Mouse (Mus musculus) neutrophil, adult 83 days (primary cell): ENCODE measurements around the gene Ppp6r3. TPM values are rescaled to one million over a fixed set of nuclear protein-coding genes. Genes with fewer than 3 reads are reported as not detected.

ENCODE experiments used
- total RNA-seq, 2 experiments: library from RNA; stranded (reverse); gene quantifications; one replicate each; pipeline ENCODE4 v1.2.4; 2023

Ppp6r3 gene
- total RNA-seq: 100 to 1,000 TPM; 105 to 115 TPM

DNA sequence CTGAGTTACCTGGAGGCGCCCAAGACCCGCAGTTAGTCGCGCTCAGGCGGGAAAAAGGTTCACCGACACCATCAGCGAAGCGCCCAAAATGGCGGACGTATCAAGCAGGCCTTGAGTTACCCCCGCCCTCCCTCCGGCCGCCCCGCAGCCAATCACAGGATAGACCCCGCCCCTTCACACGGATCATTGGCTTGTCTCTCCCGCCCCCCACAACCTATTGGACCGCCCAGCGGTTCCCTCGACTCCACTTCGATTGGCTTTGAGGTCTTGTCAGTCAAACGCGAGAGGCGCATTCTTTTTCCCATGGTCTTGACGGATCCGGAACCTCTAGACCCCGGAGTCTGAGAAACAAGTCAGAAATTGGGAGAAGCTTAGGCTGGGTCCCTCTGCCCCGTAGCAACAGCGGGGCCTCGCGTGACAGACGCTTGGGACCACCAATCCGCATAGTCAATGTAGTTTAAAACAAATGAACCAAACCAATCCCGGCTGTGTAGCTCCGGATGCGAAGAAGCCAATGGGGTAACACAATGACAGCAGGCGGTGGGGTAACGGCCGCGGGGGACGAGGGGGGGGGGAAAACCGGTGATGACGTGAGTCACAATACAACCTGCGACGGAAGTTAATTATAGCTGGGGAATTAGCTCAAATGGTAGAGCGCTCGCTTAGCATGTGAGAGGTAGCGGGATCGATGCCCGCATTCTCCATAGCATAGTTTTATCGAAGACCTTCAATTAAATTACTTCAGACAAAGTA lies at the start of gene Ppp6r3:
TSS of gene Ppp6r3 (minus strand) at position 118 of the 753 bp plus-strand sequence.

DNA sequence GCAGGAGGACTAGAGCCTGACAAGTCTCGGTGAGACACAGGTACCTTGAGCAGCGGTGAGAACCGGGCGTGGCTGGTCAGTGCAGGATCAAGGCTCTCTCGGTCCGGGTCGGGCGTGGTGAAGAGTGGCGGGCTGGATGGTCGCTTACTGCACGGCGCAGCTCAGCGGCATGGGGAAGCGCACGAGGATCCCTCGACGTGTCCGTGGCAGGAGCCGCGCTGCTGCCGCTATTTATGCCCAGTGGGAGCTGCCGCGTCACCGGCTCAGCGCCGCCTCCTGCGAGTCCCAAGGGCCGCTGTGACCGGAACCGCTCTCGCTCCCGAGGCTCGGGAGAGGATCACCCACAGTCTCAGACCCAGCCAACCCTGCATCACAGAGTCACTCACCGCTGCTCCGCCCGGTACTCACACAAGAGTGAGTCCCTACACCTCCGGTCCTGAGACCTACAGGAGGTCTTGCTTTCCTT lies 161.2 kb downstream of the Ppp6r3 start, which contains the start of gene Gal:
TSS of gene Gal (minus strand) at position 277 of the 466 bp plus-strand sequence.

Other genes with a start within 250 kb of the Ppp6r3 start
- gene Tesmin, start 186.9 kb downstream of the Ppp6r3 start, total RNA-seq: 1 to 10 TPM; 1.9 to 2.4 TPM
- 1 to 10 TPM in 1 of 2 experiments, not detected in 1; 1.8 TPM for gene Gal, start 161.2 kb downstream of the Ppp6r3 start, total RNA-seq
- 10 to 100 TPM; 20.5 to 23.1 TPM for gene Lrp5, start 110.8 kb upstream of the Ppp6r3 start, total RNA-seq
- gene 1810055G02Rik, start 132.5 kb upstream of the Ppp6r3 start, total RNA-seq: 10 to 100 TPM; 24.4 to 28.9 TPM
- gene Kmt5b, start 191.7 kb upstream of the Ppp6r3 start, total RNA-seq: 10 to 100 TPM; 53.8 to 54.0 TPM